Mouse (Mus musculus): ENCODE results near the gene Nkx2-3.

Nkx2-3 gene

GRCm38 (mm10) chr19:43605666-43606551 is 6.2 kb upstream of the Nkx2-3 start:
- DNase-seq (ENCODE audit: low read depth), result no peak

- no peak for DNase-seq (ENCODE audit: low read depth)
Observed at GRCm38 (mm10) chr19:43606552-43607530, 5.3 kb upstream of the Nkx2-3 start.

- no peak for DNase-seq (ENCODE audit: low read depth)
Observed at GRCm38 (mm10) chr19:43607842-43608680, 4.1 kb upstream of the Nkx2-3 start.

- no peak for DNase-seq (ENCODE audit: low read depth)
Observed at GRCm38 (mm10) chr19:43608711-43609457, 3.2 kb upstream of the Nkx2-3 start.

GRCm38 (mm10) chr19:43609458-43610330 is 2.4 kb upstream of the Nkx2-3 start:
- no peak for DNase-seq (ENCODE audit: low read depth)

GRCm38 (mm10) chr19:43610341-43610848 is 1.7 kb upstream of the Nkx2-3 start:
- DNase-seq (ENCODE audit: low read depth), result no peak

GRCm38 (mm10) chr19:43611110-43611509 is 1.0 kb upstream of the Nkx2-3 start:
- no peak for DNase-seq (ENCODE audit: low read depth)

GRCm38 (mm10) chr19:43611561-43611960 is 564 bp upstream of the Nkx2-3 start:
- no peak for DNase-seq (ENCODE audit: low read depth)

GRCm38 (mm10) chr19:43612501-43612971 is 411 bp downstream of the Nkx2-3 start:
- DNase-seq (ENCODE audit: low read depth), result no peak

GRCm38 (mm10) chr19:43613293-43614130 is 1.4 kb downstream of the Nkx2-3 start:
- no peak for DNase-seq (ENCODE audit: low read depth)

- no peak for DNase-seq (ENCODE audit: low read depth)
Observed at GRCm38 (mm10) chr19:43614341-43615073, 2.4 kb downstream of the Nkx2-3 start.

- DNase-seq (ENCODE audit: low read depth), result no peak
Observed at GRCm38 (mm10) chr19:43615074-43615445, 2.9 kb downstream of the Nkx2-3 start.

GRCm38 (mm10) chr19:43615571-43616414 is 3.7 kb downstream of the Nkx2-3 start:
- no peak for DNase-seq (ENCODE audit: low read depth)

GRCm38 (mm10) chr19:43616415-43616861 is 4.3 kb downstream of the Nkx2-3 start:
- no peak for DNase-seq (ENCODE audit: low read depth)

- no peak for DNase-seq (ENCODE audit: low read depth)
Observed at GRCm38 (mm10) chr19:43616889-43617288, 4.8 kb downstream of the Nkx2-3 start.

- DNase-seq (ENCODE audit: low read depth), result no peak
Observed at GRCm38 (mm10) chr19:43617761-43618349, 5.7 kb downstream of the Nkx2-3 start.

Measured in c-Kit-positive CD71-positive TER-119-negative erythroid progenitor cells, embryonic 14.5 days (primary cell).